Mouse (Mus musculus): ENCODE results near the gene Serpinf2. TPM values are rescaled to one million over a fixed set of nuclear protein-coding genes. Genes with fewer than 3 reads are reported as not detected.

The Serpinf2 gene
- polyA plus RNA-seq (2015; fragmentation: Nextera tagmentation; extraction: Ambion mirVana), result 20.4 and 26.4 TPM in 2 replicates

DNA sequence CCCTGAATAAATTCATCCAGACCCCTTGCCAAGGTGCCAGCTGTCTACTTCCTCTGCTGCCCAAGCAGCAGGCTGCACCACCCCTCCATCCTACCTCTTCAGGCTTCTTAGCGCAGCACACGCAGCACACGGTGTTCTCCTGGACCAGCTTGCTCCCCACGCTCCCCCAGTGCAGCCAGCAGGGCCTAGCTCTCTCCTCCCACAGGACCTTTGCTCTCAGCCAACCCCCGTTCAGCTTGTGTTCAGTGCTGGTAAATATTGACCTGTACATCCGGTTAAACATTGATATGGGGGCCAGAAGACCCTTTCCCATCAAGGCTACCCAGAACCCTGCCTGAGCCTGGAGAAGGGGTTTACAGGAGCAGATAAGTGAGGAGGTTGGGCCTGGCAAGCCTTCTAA lies at the start of gene Serpinf2:
Gene Serpinf2, minus strand, starts transcription at position 229 of the 400 bp plus-strand sequence.
- no peaks in the 10 kb centered on the region for H3K9me3 ChIP-seq
- H3K4me1 ChIP-seq (replicated peaks), result peaks cover 4% of the 10 kb centered on the region; the same call in 1 of the 2 replicates
- peaks cover 9% of the 10 kb centered on the region; the same call in 1 of the 2 replicates for H3K36me3 ChIP-seq
- no peaks in the 10 kb centered on the region for H3K27me3 ChIP-seq (replicated peaks)
- H3K4me3 ChIP-seq (replicated peaks), result no peak within 1 kb of the TSS
- peak; percentile 86 for ATAC-seq
- WGBS, result 65% methylated on average over 6 of the region's 6 CpGs
- H3K27ac ChIP-seq, result no peak within 1 kb of the TSS
- H3K4me2 ChIP-seq (replicated peaks), result 0 out of 2 replicates have a peak within 1 kb of the TSS, but pooled peaks have one; percentile 17
- 0 out of 2 replicates have a peak within 1 kb of the TSS, but pooled peaks have one; percentile 13 for H3K9ac ChIP-seq

DNA sequence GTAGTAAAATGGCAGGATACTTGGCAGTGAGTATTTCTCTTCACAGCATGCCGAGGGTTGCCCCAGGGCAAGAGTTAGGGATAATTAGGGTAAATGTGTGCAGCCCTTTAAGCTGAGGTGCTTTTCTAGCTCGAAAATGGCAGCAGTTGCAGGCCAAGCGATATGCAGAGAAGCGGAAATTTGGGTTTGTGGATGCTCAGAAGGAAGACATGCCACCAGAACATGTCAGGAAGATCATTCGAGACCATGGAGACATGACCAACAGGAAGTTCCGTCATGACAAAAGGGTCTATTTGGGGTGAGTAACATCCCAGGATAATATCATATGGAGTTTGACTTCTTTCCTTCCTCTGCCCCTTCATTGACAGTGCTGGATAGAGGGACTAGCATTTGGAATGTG lies 48.1 kb upstream of the Serpinf2 start:
- WGBS, result 31% methylated on average over 6 of the region's 6 CpGs
- no peak for ATAC-seq
- H3K27me3 ChIP-seq (replicated peaks), result no peaks in the 10 kb centered on the region
- H3K4me3 ChIP-seq (replicated peaks), result peak overlapping the region; percentile 97
- no peaks in the 10 kb centered on the region for H3K9me3 ChIP-seq
- H3K4me1 ChIP-seq (replicated peaks), result peaks cover 8% of the 10 kb centered on the region
- no peak overlapping the region for H3K27ac ChIP-seq
- peak overlapping the region; percentile 89 for H3K4me2 ChIP-seq (replicated peaks)
- peaks cover 31% of the 10 kb centered on the region for H3K36me3 ChIP-seq
- H3K9ac ChIP-seq, result peak overlapping the region; percentile 98

DNA sequence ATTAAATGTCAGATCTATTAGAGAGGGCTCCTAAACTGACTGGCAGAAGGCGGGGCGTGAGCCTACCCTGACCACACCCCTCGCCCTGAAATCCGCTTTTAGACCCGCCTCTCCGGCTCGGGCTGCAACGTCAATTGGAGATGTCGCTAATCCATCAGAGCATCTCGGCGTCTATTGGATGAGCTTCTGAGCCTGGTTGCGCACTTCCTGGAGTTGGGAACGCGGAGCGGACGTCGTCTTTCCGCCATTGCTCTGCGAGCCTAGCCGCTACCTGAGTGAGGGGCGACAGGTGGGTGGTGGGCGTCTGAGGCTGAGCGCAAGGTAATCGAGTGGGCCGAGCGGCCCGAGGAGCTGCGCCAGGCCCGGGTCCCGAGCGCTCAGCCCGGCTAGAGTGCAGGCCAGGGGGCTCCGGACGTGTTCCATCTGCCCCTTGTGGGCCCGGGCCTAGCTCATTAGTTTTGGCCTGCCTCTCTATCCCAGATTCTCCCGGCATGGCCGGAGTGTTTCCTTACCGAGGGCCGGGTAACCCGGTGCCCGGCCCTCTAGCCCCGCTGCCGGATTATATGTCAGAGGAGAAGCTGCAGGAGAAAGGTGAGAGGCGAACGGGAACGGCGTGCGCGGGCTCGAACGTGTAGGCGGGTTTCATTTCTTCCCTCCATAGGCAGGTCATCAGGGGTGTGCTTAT lies 47.4 kb upstream of the Serpinf2 start, which contains the start of gene Prpf8:
Gene Prpf8, plus strand, starts transcription at position 216 of the 685 bp plus-strand sequence.
- H3K9me3 ChIP-seq, result no peaks in the 10 kb centered on the region
- peak; percentile 100 for ATAC-seq
- H3K27ac ChIP-seq, result peak within 1 kb of the TSS; percentile 66
- H3K36me3 ChIP-seq, result peaks cover 23% of the 10 kb centered on the region
- no peaks in the 10 kb centered on the region for H3K27me3 ChIP-seq (replicated peaks)
- H3K4me2 ChIP-seq (replicated peaks), result peak within 1 kb of the TSS; percentile 89
- H3K9ac ChIP-seq, result peak within 1 kb of the TSS; percentile 98
- H3K4me1 ChIP-seq (replicated peaks), result peaks cover 8% of the 10 kb centered on the region
- under 1% methylated on average over 52 of the region's 52 CpGs for WGBS
- peak within 1 kb of the TSS; percentile 97 for H3K4me3 ChIP-seq (replicated peaks)

DNA sequence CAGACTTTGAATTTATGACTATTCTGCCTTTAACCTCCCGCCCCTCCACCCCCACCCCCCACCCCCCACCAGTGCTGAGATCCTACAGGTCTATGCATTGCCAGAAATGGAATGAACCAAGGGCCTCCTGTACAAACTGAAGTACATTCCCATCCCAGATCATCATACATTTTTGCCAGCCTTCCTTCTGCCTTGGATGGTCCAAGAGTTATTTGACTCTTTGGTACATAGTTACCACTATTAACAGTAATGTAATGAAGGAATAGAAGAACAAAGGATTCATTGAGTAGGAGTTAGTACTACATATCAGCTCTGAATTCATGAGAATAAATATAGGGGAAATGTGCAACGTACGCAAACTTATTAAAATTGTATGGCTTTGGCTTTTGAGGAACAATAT lies 46.8 kb upstream of the Serpinf2 start:
- Histone ChIP-seq H3K4me2 (replicated peaks) (peak overlapping the region; percentile 37), H3K4me3 (replicated peaks) (peak overlapping the region; percentile 97; the same call in 1 of the 2 replicates), H3K4me1 (replicated peaks) (peaks cover 8% of the 10 kb centered on the region), H3K9ac (no peak overlapping the region), H3K27ac (no peak overlapping the region), H3K27me3 (replicated peaks) (no peaks in the 10 kb centered on the region), H3K36me3 (peaks cover 18% of the 10 kb centered on the region), H3K9me3 (no peaks in the 10 kb centered on the region)
- 19% methylated on average over 3 of the region's 3 CpGs for WGBS
- peak; percentile 59 for ATAC-seq

DNA sequence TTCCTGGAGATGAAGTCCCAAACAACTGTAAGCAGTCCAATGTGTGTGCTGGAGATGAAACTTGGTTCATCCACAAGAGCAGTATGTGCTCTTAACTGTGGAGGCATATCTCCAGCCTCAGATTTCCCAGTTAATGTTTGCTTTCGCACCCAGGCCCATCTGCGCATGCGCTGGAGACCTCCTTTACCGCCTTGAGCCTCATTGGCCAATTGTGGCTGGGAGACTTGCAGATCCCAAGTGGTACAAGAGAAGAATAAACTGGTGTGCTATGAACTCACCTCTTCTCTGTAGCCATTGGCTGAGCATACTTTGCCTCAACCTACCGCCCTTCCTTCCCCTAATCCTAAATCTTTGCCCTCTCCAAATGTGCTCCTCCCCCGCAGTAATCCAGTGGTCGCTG lies 34.0 kb upstream of the Serpinf2 start:
- ATAC-seq, result no peak
- WGBS, result 75% methylated on average over 7 of the region's 7 CpGs
- Histone ChIP-seq H3K4me3 (replicated peaks) (no peak overlapping the region), H3K4me1 (replicated peaks) (peaks cover 4% of the 10 kb centered on the region; the same call in 1 of the 2 replicates), H3K4me2 (replicated peaks) (no peak overlapping the region), H3K36me3 (no peaks in the 10 kb centered on the region), H3K27me3 (replicated peaks) (no peaks in the 10 kb centered on the region), H3K27ac (no peak overlapping the region), H3K9me3 (no peaks in the 10 kb centered on the region), H3K9ac (no peak overlapping the region)

DNA sequence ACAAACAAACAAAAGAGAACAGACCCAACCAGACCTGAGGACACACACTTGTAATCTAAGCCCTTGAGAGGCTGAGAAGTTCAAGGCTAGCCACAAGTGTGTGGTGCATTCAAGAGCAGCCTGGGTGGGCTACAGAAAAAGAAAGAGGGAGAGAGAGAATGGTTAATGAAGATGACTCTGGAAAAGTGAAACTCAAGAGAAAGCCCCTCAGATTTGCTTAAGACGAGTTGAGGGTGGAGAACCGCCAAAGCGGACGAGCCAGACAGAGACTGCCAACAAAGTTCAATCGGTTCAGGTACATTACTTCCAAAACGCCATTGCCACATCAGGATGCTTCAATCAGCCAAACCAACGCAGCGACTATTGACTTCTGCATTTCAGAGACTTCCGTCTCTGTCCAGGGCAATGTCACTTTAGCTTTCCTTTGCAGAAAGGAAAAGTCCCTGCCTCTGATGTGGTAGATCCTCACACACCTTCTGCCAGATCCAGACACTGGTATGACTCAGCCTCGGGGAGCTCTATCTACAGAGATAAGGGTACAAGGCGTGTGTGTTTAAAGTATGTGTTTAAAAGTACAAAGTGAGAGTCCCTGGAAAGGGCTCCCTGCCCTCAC lies 33.2 kb upstream of the Serpinf2 start:
- H3K9me3 ChIP-seq, result no peaks in the 10 kb centered on the region
- no peak overlapping the region for H3K4me2 ChIP-seq (replicated peaks)
- no peaks in the 10 kb centered on the region for H3K27me3 ChIP-seq (replicated peaks)
- H3K4me1 ChIP-seq (replicated peaks), result peaks cover 11% of the 10 kb centered on the region; the same call in 1 of the 2 replicates
- H3K9ac ChIP-seq, result no peak overlapping the region
- H3K27ac ChIP-seq, result no peak overlapping the region
- H3K4me3 ChIP-seq (replicated peaks), result no peak overlapping the region
- no peak for ATAC-seq
- H3K36me3 ChIP-seq, result no peaks in the 10 kb centered on the region
- 76% methylated on average over 11 of the region's 11 CpGs for WGBS

DNA sequence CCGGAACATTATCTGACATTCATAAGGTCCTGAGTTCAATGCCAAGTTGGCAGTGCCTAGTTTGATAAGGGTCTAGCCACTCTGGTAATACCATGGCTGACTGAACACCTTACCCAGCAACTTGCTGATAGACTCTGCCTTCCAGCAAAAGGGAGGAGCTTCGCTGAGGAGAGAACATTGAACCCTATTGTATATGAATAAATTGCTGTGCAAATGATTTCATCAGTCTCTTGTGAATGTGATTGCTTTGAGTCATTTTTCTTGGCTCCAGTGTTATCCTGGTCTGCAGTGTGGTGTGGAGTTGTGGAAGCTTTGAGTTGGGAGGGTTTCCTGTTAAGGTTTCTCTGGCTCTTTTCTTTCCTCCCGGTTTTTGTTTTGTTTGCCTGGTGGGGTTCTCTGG lies 31.3 kb upstream of the Serpinf2 start:
- H3K27ac ChIP-seq, result no peak overlapping the region
- no peak overlapping the region for H3K4me3 ChIP-seq (replicated peaks)
- 73% methylated on average over 3 of the region's 3 CpGs for WGBS
- peaks cover 13% of the 10 kb centered on the region; the same call in 1 of the 2 replicates for H3K4me1 ChIP-seq (replicated peaks)
- H3K36me3 ChIP-seq, result no peaks in the 10 kb centered on the region
- 0 out of 2 replicates have a peak, but pooled peaks have one; percentile 24 for ATAC-seq
- H3K9me3 ChIP-seq, result no peaks in the 10 kb centered on the region
- no peak overlapping the region for H3K9ac ChIP-seq
- H3K4me2 ChIP-seq (replicated peaks), result no peak overlapping the region
- H3K27me3 ChIP-seq (replicated peaks), result no peaks in the 10 kb centered on the region

DNA sequence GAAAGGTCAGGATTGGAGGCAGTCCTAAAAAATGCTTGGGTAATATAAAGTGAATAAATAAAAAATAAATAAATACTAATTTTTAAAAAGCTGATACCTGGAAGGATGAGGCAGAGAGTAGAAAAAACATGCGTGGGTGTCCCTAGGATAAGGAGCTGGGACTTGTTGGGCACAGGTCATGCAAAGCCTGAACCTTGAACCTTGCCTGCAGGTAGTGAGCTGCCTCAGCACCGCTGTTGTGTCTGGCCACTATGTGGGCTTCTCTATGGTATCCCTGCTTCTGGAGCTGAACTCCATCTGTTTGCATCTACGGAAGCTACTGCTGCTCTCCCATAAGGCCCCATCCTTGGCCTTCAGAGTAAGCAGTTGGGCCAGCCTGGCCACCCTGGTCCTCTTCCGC lies 29.9 kb upstream of the Serpinf2 start:
- Histone ChIP-seq H3K4me1 (replicated peaks) (peaks cover 13% of the 10 kb centered on the region; the same call in 1 of the 2 replicates), H3K27ac (no peak overlapping the region), H3K27me3 (replicated peaks) (no peaks in the 10 kb centered on the region), H3K9me3 (no peaks in the 10 kb centered on the region), H3K36me3 (peaks cover 6% of the 10 kb centered on the region; the same call in 1 of the 2 replicates), H3K9ac (no peak overlapping the region), H3K4me2 (replicated peaks) (no peak overlapping the region), H3K4me3 (replicated peaks) (no peak overlapping the region)
- no peak for ATAC-seq
- 83% methylated on average over 4 of the region's 4 CpGs for WGBS

DNA sequence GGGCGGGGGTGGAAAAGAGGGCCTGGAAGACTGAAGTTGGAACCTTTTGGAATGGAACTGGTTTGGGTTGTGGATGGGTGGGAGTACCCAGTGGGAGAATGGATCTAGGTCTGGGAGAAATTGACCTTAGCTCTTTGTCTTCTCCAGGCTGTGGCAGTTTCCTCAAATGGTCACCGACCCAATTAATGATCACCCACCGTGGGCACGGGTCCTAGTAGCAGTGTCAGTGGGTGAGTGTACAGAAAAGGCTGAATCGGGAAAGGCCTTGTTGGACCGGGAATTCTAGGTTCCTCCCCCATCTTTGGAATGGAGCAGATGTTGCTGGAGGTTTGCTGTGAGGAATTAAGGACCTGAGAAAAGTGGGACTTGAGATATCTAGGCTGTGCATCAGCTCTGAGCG lies 29.0 kb upstream of the Serpinf2 start:
- peak overlapping the region; percentile 73 for H3K9ac ChIP-seq
- H3K4me1 ChIP-seq (replicated peaks), result peaks cover 17% of the 10 kb centered on the region
- H3K4me2 ChIP-seq (replicated peaks), result peak overlapping the region; percentile 91
- ATAC-seq, result no peak; the same call in 1 of the 2 replicates
- H3K36me3 ChIP-seq, result peaks cover 6% of the 10 kb centered on the region; the same call in 1 of the 2 replicates
- peak overlapping the region; percentile 52 for H3K4me3 ChIP-seq (replicated peaks)
- H3K9me3 ChIP-seq, result no peaks in the 10 kb centered on the region
- 58% methylated on average over 7 of the region's 7 CpGs for WGBS
- no peak overlapping the region for H3K27ac ChIP-seq
- no peaks in the 10 kb centered on the region for H3K27me3 ChIP-seq (replicated peaks)

DNA sequence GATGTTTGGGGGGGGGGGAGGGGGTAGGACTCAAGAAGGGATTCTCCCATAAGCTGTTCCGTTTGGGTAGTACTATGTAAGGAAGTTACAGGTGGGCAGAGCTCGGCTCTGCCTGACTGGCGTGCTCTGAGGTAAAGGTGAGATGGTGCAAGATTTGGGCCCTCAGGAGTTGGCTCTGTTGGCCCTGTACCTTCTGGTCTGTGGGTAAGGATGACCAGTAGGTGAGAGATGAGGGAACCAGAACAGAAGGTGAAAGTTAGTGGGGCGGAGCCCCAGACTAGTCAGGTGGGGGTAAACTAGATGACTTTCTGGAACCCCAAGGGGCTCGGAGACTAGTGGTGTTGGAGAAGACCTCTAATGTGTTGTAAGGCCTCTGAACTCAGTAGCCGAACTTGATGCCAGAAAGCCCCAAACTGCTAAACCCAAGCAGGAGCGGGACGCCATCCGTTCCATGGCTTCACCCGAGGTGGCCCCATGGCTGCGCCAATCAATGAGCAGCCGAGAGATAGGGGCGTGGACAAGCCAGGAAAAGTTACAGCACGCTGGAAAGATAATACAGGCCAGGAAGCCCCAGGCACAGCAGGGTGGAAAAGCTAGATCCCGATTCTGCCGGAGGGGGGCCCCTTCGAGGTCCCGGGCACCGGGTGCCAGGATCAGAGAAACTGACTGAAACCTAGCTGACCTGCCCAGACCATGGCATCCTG lies 28.3 kb upstream of the Serpinf2 start:
- H3K9ac ChIP-seq, result peak overlapping the region; percentile 73
- H3K4me2 ChIP-seq (replicated peaks), result peak overlapping the region; percentile 91
- WGBS, result 18% methylated on average over 19 of the region's 19 CpGs
- peak overlapping the region; percentile 52 for H3K4me3 ChIP-seq (replicated peaks)
- 0 out of 2 replicates have a peak overlapping the region, but pooled peaks have one; percentile 37 for H3K27ac ChIP-seq
- H3K27me3 ChIP-seq (replicated peaks), result no peaks in the 10 kb centered on the region
- H3K9me3 ChIP-seq, result no peaks in the 10 kb centered on the region
- ATAC-seq, result peak; percentile 81
- peaks cover 23% of the 10 kb centered on the region for H3K4me1 ChIP-seq (replicated peaks)
- H3K36me3 ChIP-seq, result peaks cover 6% of the 10 kb centered on the region; the same call in 1 of the 2 replicates

DNA sequence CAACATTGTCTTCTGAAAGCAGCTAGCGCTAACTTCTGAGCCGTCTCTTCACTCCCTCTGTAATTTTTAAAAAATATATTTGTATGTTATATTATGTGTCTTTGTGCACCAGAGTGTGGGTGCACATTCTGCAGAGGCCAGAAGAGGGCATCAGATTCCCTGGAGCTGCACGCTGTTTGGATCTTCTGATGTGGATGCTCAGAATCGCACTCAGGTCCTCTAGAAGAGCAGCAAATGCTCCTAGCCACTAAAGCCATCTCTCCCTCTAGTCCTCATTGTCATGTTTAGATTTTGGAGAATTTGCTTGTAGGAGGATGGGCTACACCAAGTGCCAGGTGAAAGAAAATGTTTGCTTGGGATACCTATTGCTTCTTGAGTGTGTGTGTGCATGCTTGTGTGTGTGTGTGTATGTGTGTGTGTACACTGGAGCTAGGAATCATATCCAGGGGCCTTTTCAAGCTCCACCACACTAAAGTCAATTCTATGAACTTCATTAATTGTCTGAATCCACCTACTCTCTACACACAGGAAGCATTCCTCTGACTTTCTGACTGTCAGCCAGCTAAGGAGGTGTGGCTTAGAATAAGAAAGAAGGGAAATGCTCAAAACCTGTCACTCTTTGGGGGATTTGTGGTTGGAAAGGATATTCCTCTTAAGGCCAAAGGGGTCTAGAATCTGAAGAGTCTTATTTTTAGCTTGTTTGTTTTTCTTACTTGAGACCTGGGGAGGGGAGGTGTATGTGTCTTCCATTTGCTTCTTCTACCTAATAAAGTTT lies 27.5 kb upstream of the Serpinf2 start:
- no peaks in the 10 kb centered on the region for H3K27me3 ChIP-seq (replicated peaks)
- peaks cover 31% of the 10 kb centered on the region for H3K4me1 ChIP-seq (replicated peaks)
- no peaks in the 10 kb centered on the region for H3K9me3 ChIP-seq
- H3K27ac ChIP-seq, result no peak overlapping the region
- H3K9ac ChIP-seq, result no peak overlapping the region
- ATAC-seq, result no peak
- no peak overlapping the region for H3K4me3 ChIP-seq (replicated peaks)
- WGBS, result 97% methylated on average over 4 of the region's 4 CpGs
- no peak overlapping the region for H3K4me2 ChIP-seq (replicated peaks)
- peaks cover 6% of the 10 kb centered on the region; the same call in 1 of the 2 replicates for H3K36me3 ChIP-seq
